Mouse (Mus musculus) erythroblast, embryonic 14.5 days (primary cell): ENCODE data around the gene Cdhr3.

ENCODE experiments used
- GATA1 ChIP-seq: IDR thresholded peaks from 2 replicates; pipeline ENCODE4 v1.6.1; 2012; ENCODE audit warnings: low read length, inconsistent platforms, mixed read lengths
- TAL1 ChIP-seq: IDR thresholded peaks from 3 replicates; pipeline ENCODE4 v1.6.1; 2012; ENCODE audit warnings: low read length, inconsistent platforms, mixed read lengths

DNA sequence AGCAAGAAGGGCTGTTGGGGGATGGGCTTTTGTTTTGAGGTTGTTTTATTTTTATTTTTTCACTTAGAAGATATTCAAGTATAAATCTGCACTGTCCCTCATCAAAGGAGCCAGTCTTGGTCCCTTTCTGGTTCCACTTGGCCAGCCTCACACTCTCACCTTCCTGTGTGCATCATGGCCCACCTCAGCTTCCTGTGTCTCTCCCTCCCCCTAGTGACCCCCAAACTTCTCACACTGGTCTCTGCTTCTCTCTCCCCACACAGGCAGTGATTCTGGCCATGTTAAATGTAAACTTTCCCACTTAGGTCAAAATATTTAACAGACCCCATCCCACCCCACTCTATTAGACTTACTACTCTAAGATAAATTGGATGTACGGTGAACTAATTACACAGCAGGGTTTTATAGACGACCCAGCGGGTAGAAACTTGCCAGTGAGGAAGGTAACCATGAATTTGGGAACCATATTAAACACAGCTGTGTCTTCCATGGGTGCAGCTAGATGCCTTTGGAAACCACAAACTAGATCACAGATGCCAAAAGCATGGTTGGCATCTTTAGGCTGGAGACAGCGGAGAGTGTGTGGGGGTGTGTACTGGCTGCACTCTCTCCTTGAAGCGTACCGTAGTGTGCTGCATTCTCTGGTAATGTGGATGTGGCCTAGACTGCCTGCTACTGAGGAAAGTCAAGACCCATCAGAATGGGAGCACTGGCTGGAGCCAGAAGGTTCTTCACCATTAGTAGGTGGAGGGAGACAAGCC lies 83.3 kb downstream of the Cdhr3 start:
- TF ChIP-seq GATA1: no peak
- TF ChIP-seq TAL1: no peak
